Mouse (Mus musculus) kidney, postnatal 36 days (tissue): ENCODE measurements at regions not wholly inside any gene's neighbourhood (a gene's known extent, or its start where the extent isn't known, plus 50 kb on each side); places are given as distances from the start of the nearest gene placed in this dataset.
A peak's percentile ranks its signal among the peaks of the same experiment; 100 is the strongest.

Experiments
- DNase-seq, 2 experiments: peaks; one replicate each; pipeline ENCODE4 v3.0.0; 2021 to 2022; ENCODE audit warnings: mixed read lengths in 2 of 2

GRCm38 (mm10) chr11:24395478-24395877 is 317.6 kb downstream of the Bcl11a start:
- DNase-seq = no peak

GRCm38 (mm10) chr11:24396911-24397310 is 319.1 kb downstream of the Bcl11a start:
- no peak for DNase-seq

GRCm38 (mm10) chr11:24397710-24398109 is 319.9 kb downstream of the Bcl11a start:
- DNase-seq = no peak

GRCm38 (mm10) chr11:24401151-24401550 is 323.3 kb downstream of the Bcl11a start:
- no peak for DNase-seq

- DNase-seq = no peak
These were observed 324.3 kb downstream of the Bcl11a start for GRCm38 (mm10) chr11:24402127-24402526.

- DNase-seq = peak; percentile 15 to 29
These were observed 336.9 kb downstream of the Bcl11a start for GRCm38 (mm10) chr11:24414804-24415203.

- no peak for DNase-seq
These were observed 344.4 kb downstream of the Bcl11a start for GRCm38 (mm10) chr11:24422066-24422775.

GRCm38 (mm10) chr11:24423278-24423677 is 345.4 kb downstream of the Bcl11a start:
- no peak for DNase-seq

GRCm38 (mm10) chr11:24426995-24427883 is 349.4 kb downstream of the Bcl11a start:
- no peak for DNase-seq

- no peak for DNase-seq
These were observed 370.8 kb downstream of the Bcl11a start for GRCm38 (mm10) chr11:24448608-24449007.

GRCm38 (mm10) chr11:24452267-24452666 is 374.4 kb downstream of the Bcl11a start:
- no peak for DNase-seq

- no peak for DNase-seq
These were observed 386.8 kb downstream of the Bcl11a start for GRCm38 (mm10) chr11:24464642-24465041.

GRCm38 (mm10) chr11:24467458-24467857 is 389.6 kb downstream of the Bcl11a start:
- no peak for DNase-seq

- no peak for DNase-seq
These were observed 392.6 kb downstream of the Bcl11a start for GRCm38 (mm10) chr11:24470469-24470868.

- no peak for DNase-seq
These were observed 394.9 kb downstream of the Bcl11a start for GRCm38 (mm10) chr11:24472617-24473367.

GRCm38 (mm10) chr11:24473368-24474010 is 395.6 kb downstream of the Bcl11a start:
- DNase-seq = no peak

GRCm38 (mm10) chr11:24502722-24503424 is 425.0 kb downstream of the Bcl11a start:
- no peak for DNase-seq

GRCm38 (mm10) chr11:24515568-24515967 is 437.7 kb downstream of the Bcl11a start:
- no peak for DNase-seq

GRCm38 (mm10) chr11:24535462-24535861 is 457.6 kb downstream of the Bcl11a start:
- DNase-seq = no peak

- no peak for DNase-seq
These were observed 459.9 kb downstream of the Bcl11a start for GRCm38 (mm10) chr11:24537721-24538120.

- DNase-seq = no peak
These were observed 491.8 kb downstream of the Bcl11a start for GRCm38 (mm10) chr11:24569655-24570054.

- DNase-seq = no peak
These were observed 535.7 kb downstream of the Bcl11a start for GRCm38 (mm10) chr11:24613529-24613928.
